Mouse (Mus musculus): ENCODE measurements at regions not wholly inside any gene's neighbourhood (a gene's known extent, or its start where the extent isn't known, plus 50 kb on each side); places are given as distances from the start of the nearest gene placed in this dataset.

GRCm38 (mm10) chr8:118028061-118028850 is 226.5 kb upstream of the Mphosph6 start:
- DNase-seq = peak; percentile 82

DNA sequence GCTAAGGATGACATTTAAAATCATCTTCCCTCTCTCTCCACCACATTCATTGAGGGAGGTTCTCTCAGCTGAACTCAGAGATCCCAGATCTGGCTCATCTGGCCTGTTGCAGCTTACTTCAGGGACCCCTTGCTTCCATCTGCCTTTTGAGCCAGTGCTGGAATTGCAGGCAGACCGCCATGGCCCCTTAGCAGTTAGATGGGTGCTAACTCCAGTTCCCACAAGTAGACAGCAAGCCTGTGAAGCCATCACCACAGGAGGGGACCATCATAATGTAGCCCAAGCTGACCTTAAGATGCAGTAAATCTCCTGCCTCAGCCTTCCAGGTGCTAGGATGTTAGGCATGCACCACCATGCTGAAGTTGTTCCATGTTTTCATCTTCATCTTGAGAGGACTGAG is 221.7 kb upstream of the Mphosph6 start:
- DNase-seq = no peak

DNA sequence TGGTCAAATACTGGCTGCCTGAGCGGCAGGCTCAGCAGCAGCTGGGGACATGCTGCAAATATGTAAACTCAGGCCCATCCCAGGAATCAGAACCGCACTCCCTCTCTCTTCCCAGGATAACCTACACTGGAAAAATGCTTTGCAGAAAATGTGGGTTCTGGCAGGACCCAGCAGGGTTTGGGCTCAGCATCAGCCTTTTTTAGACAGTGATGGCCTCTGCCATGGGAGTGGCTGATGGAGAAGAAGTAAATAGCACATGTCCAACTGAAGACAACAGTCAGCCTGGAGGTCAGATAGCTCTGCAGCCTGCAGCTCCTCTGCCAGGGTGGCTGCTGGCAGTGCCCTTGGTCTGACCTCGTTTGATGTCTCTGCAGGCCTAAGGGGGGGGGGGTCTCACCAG is 220.2 kb upstream of the Mphosph6 start:
- no peak for DNase-seq

DNA sequence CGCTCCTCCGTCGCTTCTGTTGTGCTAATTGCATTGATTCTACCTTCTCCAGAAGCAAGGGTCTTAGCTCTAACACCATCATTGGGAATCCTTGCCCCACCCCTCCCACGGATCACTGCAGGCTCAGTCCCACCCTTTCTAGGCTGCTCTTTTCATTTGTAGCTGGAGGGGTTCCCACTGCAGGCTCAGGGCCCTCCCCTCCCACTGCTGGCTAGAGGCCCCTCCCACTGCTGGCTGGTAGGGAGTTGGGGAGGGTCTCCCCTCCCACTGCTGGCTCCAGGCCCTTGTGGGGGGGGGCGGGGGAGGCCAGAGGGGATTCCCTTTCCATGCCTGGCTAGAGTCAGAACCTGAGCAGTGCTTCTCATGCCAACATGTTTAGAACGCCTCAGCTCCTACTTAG is 215.5 kb upstream of the Mphosph6 start:
- DNase-seq = no peak

- DNase-seq = no peak
These were observed 203.4 kb upstream of the Mphosph6 start for GRCm38 (mm10) chr8:118005186-118005585.

DNA sequence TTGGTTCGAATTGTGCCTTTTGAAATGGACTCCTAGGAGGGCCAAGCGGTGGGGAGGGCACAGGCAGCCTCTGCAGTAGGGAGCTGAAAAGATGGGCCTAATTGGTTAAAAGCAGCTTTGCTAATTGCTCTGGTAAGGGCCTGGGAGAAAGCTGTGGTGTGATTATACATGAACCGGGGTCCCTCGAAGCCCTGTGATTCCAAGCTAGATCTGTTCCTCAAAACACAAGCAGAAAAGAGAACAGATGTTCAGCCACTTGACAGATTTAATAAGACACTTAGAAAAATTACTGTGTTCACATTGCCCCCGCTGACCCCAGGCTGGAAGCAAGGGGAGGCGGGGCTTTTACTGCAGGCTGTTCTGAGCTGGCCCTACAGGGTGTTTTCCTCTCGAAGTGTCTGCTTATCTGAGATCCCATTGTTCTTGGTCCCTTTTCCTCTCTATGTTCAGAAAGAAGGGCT is 202.7 kb upstream of the Mphosph6 start:
- no peak for DNase-seq

GRCm38 (mm10) chr8:118001138-118001537 is 199.4 kb upstream of the Mphosph6 start:
- DNase-seq = no peak

DNA sequence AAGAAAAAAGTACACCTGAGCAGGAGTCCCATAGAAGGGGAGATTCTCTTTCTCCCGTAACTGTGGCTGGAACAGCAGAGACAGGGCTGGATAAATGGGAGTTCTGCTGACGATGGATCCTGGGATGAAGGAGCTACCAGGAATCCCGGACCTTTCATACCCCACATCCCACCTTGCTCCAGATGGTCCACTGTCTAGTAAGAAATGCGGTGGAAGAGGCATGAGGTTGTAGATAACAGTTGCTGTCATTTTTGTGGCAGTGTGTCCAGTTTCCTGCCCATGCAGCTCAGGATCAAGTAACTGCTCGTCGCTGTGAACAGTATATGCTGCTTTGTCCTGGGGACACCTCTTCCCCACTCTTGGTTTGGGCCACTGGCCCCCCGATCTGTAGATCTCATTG is 190.1 kb upstream of the Mphosph6 start:
- no peak for DNase-seq

DNA sequence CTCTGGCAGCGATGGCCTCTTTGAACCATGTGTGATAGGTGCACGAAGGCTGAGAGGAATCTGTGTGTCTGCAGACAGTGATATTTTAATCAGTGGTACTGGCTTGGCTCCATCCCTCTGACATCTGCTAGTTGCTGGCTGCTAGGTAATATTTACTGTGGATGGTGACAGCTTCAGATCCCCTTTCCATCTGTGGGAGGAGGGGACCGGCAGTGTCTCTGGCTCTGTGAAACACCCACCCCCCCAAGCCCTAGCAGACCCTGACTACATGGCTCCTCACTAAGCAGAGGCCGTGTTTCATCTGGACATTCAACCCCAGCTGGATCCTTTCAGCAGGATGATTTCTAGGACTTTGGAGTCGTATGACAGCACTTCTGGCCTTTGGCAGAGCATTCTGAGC is 187.0 kb upstream of the Mphosph6 start:
- DNase-seq = peak; percentile 6

DNA sequence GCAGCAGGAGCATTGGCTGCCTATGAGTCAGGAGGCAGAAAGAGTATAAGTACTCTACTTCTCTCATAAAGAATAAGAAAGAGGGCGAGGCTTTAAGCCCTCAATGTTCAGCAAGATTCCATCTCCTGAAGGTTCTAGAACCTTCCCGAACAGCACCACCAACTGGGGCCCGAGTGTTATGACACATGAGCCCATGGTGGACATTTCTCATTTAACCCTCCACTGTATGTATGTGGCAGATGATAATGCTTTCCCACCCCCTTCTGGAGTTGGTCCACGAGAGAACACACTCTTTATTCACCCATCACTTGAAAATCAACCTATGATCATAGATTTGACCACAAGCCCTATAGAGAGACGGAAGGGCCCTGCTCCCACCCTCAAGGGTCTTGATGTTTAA is 166.6 kb upstream of the Mphosph6 start:
- DNase-seq = no peak

GRCm38 (mm10) chr8:117966556-117966955 is 164.8 kb upstream of the Mphosph6 start:
- DNase-seq = no peak

- DNase-seq = no peak
These were observed 161.7 kb upstream of the Mphosph6 start for GRCm38 (mm10) chr8:117963426-117963825.

- no peak for DNase-seq
These were observed 160.9 kb upstream of the Mphosph6 start for GRCm38 (mm10) chr8:117962666-117963065.

DNA sequence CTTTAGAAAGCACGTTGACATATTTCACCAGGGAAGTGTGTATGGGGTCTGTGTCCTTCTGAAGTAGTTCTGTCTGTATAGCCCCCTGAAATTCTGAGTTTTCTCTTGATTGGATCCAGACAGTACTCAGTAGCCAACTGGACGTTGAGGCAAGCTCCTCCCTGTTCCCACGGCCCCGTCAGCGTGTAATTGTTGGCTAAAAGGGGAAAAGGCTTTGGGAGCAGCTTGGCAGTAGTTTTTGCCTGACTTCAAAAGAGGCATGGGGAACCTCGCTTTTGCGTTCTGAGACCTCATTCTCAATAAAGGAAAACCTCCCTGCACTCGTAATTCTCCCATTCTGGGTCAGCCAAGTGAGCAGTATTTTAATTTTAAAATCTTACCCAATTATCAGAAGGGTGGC is 157.8 kb upstream of the Mphosph6 start:
- no peak for DNase-seq

- DNase-seq = no peak
These were observed 157.2 kb upstream of the Mphosph6 start for GRCm38 (mm10) chr8:117958914-117959313.

- no peak for DNase-seq
These were observed 149.9 kb upstream of the Mphosph6 start for GRCm38 (mm10) chr8:117951656-117952055.

GRCm38 (mm10) chr8:117946540-117946939 is 144.8 kb upstream of the Mphosph6 start:
- no peak for DNase-seq

DNA sequence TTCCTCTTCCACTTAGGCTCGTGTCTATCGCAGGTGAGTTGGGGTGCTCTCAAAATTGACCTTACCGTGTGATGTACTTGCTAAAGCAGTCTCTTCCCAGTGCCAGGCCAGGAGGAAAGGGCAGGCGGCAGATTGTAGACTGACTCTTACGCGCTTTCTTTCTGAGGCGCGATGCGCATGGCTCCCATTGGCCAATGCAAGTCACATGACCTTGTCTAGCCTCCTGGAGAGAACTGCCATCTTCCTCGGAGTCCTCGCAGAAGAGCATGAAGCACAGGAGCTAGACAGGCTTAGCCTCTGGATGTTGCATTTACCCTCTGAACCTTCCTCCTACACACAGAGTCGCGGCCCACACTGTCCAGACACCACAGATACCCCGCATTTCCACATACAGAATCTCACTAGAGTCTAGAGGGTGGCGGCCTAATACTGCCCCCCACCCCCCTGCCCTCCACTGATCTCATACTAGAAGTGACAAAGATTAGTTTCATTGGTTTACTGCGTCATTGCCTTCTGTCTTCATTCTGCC is 132.9 kb upstream of the Mphosph6 start:
- no peak for DNase-seq

- DNase-seq = peak; percentile 24
These were observed 128.9 kb upstream of the Mphosph6 start for GRCm38 (mm10) chr8:117930687-117931086.

DNA sequence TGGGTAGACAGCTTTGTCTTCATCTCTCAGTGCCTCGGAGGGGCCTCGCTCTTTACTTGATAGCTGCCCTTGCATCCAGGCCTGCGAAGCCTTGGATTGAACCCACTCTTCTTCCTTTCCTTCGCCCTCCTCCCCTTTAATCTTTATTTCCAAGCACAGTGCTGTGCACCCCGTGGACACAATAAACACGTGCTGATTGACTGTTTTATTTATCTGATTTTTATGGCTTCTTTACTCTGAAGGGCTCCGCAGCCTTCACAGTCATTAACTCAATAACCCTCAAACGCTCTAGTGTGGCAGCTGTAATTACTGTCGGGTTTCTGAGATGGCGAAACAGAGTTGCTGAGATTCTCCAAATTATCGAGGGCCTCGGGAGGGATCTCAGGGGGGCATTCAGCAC is 127.9 kb upstream of the Mphosph6 start:
- no peak for DNase-seq

DNA sequence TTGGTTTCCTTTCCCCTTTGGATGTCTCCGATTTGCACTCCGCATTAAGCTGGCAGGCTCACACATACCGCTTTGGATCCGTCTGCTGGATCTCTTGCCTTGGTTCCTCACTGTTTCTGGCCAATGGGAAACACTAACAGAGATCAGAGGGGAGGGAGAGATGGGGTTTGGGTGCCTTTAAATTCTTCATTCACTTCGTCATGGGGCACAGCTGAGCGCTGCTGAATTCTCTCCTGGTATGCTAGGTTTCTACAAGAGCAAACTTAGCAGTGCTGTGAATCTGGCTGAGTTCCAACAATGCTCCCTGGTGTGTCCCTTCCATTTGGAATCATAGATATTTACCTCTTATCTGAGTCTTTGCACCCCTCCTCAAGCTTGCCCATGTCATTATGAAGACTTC is 121.6 kb upstream of the Mphosph6 start:
- DNase-seq = no peak

- no peak for DNase-seq
These were observed 101.3 kb upstream of the Mphosph6 start for GRCm38 (mm10) chr8:117903052-117903451.

GRCm38 (mm10) chr8:117899892-117900291 is 98.1 kb upstream of the Mphosph6 start:
- no peak for DNase-seq

DNA sequence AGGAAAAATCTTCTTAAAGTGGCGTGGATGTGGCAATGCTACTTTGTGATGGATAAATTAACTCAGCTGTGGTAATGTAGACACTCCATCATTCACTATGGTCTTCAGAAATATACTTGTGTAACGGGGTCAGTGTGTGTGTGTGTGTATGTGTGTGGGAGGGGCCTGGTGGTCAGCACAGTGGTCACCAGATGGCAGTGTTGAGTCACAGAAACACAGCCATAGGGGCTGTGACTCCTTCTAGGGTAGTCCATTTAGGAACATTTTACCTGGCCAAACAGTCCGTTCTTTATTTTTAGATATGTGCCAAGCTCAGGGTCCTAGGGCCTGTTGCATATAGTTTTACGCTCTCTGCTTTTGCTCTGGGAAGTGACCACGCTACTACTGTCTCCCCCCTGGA is 96.3 kb upstream of the Mphosph6 start:
- peak; percentile 5 for DNase-seq

DNA sequence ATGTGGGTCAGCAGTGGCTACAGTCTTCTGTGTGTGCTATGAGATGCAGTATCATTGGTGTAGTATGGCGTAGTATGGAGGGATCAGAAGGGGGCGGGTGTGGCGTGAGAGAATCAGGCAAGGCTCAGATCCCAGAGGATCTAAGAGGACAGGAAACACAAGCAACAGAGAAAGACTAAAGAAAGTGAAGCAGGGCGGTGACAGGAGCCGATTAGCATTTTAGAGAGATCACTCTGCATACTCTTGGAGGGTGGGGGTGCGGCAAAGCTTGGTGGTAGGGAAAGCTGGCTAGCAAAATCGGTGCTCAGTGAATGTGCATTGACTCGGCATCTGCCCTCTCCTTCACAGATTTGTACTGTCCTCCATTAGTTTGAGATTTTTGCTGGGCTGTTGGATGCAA is 93.1 kb upstream of the Mphosph6 start:
- no peak for DNase-seq

Data from layer of hippocampus, adult 9-11 months (tissue).